Mouse (Mus musculus) kidney, adult 2 months (tissue): Measurements from ENCODE around the gene Zfp791.

Experiments
- CTCF ChIP-seq: fragments of 200-500 bp; conservative IDR thresholded peaks from 2 replicates; pipeline ENCODE4 v1.5.1; 2011; ENCODE audit warnings: low read depth, mild to moderate bottlenecking, control low read depth, low read length, moderate library complexity, mixed read lengths; ENCODE audit not compliant: insufficient read depth, insufficient read length
- POLR2A ChIP-seq: fragments of 200-500 bp; IDR thresholded peaks from one replicate; pipeline ENCODE4 v1.6.1; 2011; ENCODE audit warnings: low read depth, low read length, control low read depth

- TF ChIP-seq CTCF (peak; percentile 99), POLR2A (no peak)
These were observed 45.9 kb downstream of the Zfp791 start for GRCm38 (mm10) chr8:85076993-85077392.
